Mouse (Mus musculus) liver, adult 2 months (tissue): ENCODE results near the gene Slc3a1. TPM values are rescaled to one million over a fixed set of nuclear protein-coding genes. Genes with fewer than 3 reads are reported as not detected.

ENCODE experiments used
- DNase-seq: peaks from one replicate; pipeline ENCODE4 v3.0.0-alpha.2; 2011; ENCODE audit warnings: low read depth, low spot score; ENCODE audit errors: extremely low read depth
- H3K27ac ChIP-seq: fragments of 200-500 bp; replicated peaks from 2 replicates; pipeline ENCODE4 v1.5.1; 2012; ENCODE audit warnings: low read depth, mild to moderate bottlenecking, control low read depth, inconsistent platforms, low read length; ENCODE audit not compliant: insufficient read depth
- H3K27me3 ChIP-seq: fragments of 200-500 bp; 2 replicates; pipeline ENCODE4 v1.6.1; 2012; ENCODE audit warnings: mild to moderate bottlenecking, moderate library complexity, low read length, inconsistent platforms; ENCODE audit not compliant: control insufficient read depth, insufficient read depth
- H3K36me3 ChIP-seq: fragments of 200-500 bp; 2 replicates; pipeline ENCODE4 v1.6.1; 2012; ENCODE audit warnings: low read length, inconsistent platforms; ENCODE audit not compliant: control insufficient read depth, insufficient read depth
- H3K4me1 ChIP-seq: fragments of 200-500 bp; 2 replicates; pipeline ENCODE4 v1.6.1; 2011; ENCODE audit warnings: low read length; ENCODE audit not compliant: control insufficient read depth, insufficient read depth
- H3K4me3 ChIP-seq: fragments of 200-500 bp; 2 replicates; pipeline ENCODE4 v1.5.1; 2011; ENCODE audit warnings: low read depth, mild to moderate bottlenecking, control low read depth, low read length, moderate library complexity; ENCODE audit not compliant: insufficient read depth
- H3K79me2 ChIP-seq: fragments of 200-500 bp; 2 replicates; pipeline ENCODE4 v1.6.1; 2012; ENCODE audit warnings: inconsistent platforms, mild to moderate bottlenecking, low read length, moderate library complexity; ENCODE audit not compliant: control insufficient read depth, insufficient read depth
- H3K9ac ChIP-seq: fragments of 200-500 bp; 2 replicates; pipeline ENCODE4 v1.6.1; 2012; ENCODE audit warnings: low read depth, mild to moderate bottlenecking, control low read depth, inconsistent platforms, low read length
- CTCF ChIP-seq: fragments of 200-500 bp; IDR thresholded peaks from 2 replicates; pipeline ENCODE4 v1.5.1; 2011; ENCODE audit warnings: low read depth, low read length, control low read depth
- POLR2A ChIP-seq: fragments of 200-500 bp; IDR thresholded peaks from 2 replicates; pipeline ENCODE4 v1.6.1; 2011; ENCODE audit warnings: low read length, control low read depth; ENCODE audit not compliant: insufficient read depth; ENCODE audit errors: extremely low read depth
- WGBS: fragments of 180-500 bp; shearing (Covaris S2); methylation state at CpG from one replicate; pipeline ENCODE4 v1.1.7; 2018; 5-methylcytosine and 5-hydroxymethylcytosine counted together
- polyA plus RNA-seq: library from polyadenylated mRNA; depleted of rRNA; stranded (reverse); fragments of >200 nt; gene quantifications from 2 replicates; pipeline ENCODE4 v1.2.3, GENCODE M21; 2012
- total RNA-seq: library from RNA; depleted of rRNA; stranded (reverse); fragments of >200 nt; gene quantifications from 2 replicates; pipeline ENCODE4 v1.2.3, GENCODE M21; 2014

Slc3a1 gene
- total and polyA plus RNA-seq, 2 experiments, result 16.3 to 50.2 TPM

- no peak overlapping the region for H3K9ac ChIP-seq
- no peak for TF ChIP-seq POLR2A
- TF ChIP-seq CTCF, result no peak
- H3K4me3 ChIP-seq, result no peak overlapping the region
- peaks cover 2% of the 10 kb centered on the region for H3K4me1 ChIP-seq
- no peak for DNase-seq
- no peak overlapping the region for H3K27ac ChIP-seq
- WGBS, result 81% methylated on average over 5 of the region's 5 CpGs
- H3K36me3 ChIP-seq, result peaks cover 7% of the 10 kb centered on the region
- H3K27me3 ChIP-seq, result no peaks in the 10 kb centered on the region
- H3K79me2 ChIP-seq, result no peaks in the 10 kb centered on the region
Observed at GRCm38 (mm10) chr17:85018794-85019193, 9.4 kb upstream of the Slc3a1 start.

GRCm38 (mm10) chr17:85020343-85020742 is 7.8 kb upstream of the Slc3a1 start:
- H3K9ac ChIP-seq, result no peak overlapping the region
- no peak for DNase-seq

GRCm38 (mm10) chr17:85023247-85024167 is 4.7 kb upstream of the Slc3a1 start:
- Histone ChIP-seq H3K79me2 (no peaks in the 10 kb centered on the region), H3K4me1 (peaks cover 17% of the 10 kb centered on the region), H3K27ac (no peak overlapping the region), H3K36me3 (no peaks in the 10 kb centered on the region), H3K4me3 (no peak overlapping the region), H3K27me3 (no peaks in the 10 kb centered on the region), H3K9ac (peak overlapping the region; percentile 31; the same call in 1 of the 2 replicates)
- DNase-seq, result peak; percentile 75
- TF ChIP-seq CTCF (0 out of 2 replicates have a peak, but pooled peaks have one; percentile 18), POLR2A (no peak)
- WGBS, result 51% methylated on average over 22 of the region's 22 CpGs

More at GRCm38 (mm10) chr17:85020343-85020742, 7.8 kb upstream of the Slc3a1 start:
- Histone ChIP-seq H3K79me2 (no peaks in the 10 kb centered on the region), H3K4me1 (peaks cover 10% of the 10 kb centered on the region), H3K27ac (no peak overlapping the region), H3K27me3 (no peaks in the 10 kb centered on the region), H3K36me3 (peaks cover 5% of the 10 kb centered on the region; the same call in 1 of the 2 replicates), H3K4me3 (no peak overlapping the region)
- TF ChIP-seq CTCF, result no peak
- no peak for TF ChIP-seq POLR2A
- WGBS, result 80% methylated on average over 3 of the region's 3 CpGs

GRCm38 (mm10) chr17:85024237-85024636 is 3.9 kb upstream of the Slc3a1 start:
- no peak for DNase-seq
- no peak overlapping the region for H3K9ac ChIP-seq

GRCm38 (mm10) chr17:85025151-85025550 is 3.0 kb upstream of the Slc3a1 start:
- TF ChIP-seq CTCF (no peak), POLR2A (no peak)
- H3K27me3 ChIP-seq, result no peaks in the 10 kb centered on the region
- no peak overlapping the region for H3K4me3 ChIP-seq
- no peaks in the 10 kb centered on the region for H3K79me2 ChIP-seq
- 28% methylated on average over 6 of the region's 6 CpGs for WGBS
- no peak overlapping the region for H3K9ac ChIP-seq
- DNase-seq, result peak; percentile 84
- H3K27ac ChIP-seq, result peak overlapping the region; percentile 66
- no peaks in the 10 kb centered on the region for H3K36me3 ChIP-seq
- H3K4me1 ChIP-seq, result peaks cover 20% of the 10 kb centered on the region

More at GRCm38 (mm10) chr17:85024237-85024636, 3.9 kb upstream of the Slc3a1 start:
- Histone ChIP-seq H3K27me3 (no peaks in the 10 kb centered on the region), H3K4me3 (no peak overlapping the region), H3K4me1 (peaks cover 20% of the 10 kb centered on the region), H3K36me3 (no peaks in the 10 kb centered on the region), H3K27ac (peak overlapping the region; percentile 55), H3K79me2 (no peaks in the 10 kb centered on the region)
- 62% methylated on average over 8 of the region's 8 CpGs for WGBS
- TF ChIP-seq CTCF (no peak), POLR2A (no peak)
